Mouse (Mus musculus): ENCODE results near the gene Tmem136. TPM values are rescaled to one million over a fixed set of nuclear protein-coding genes. Genes with fewer than 3 reads are reported as not detected.

Gene Tmem136
- polyA plus RNA-seq (2012; rRNA removed): 0.30 and 0.80 TPM in 2 replicates

DNA sequence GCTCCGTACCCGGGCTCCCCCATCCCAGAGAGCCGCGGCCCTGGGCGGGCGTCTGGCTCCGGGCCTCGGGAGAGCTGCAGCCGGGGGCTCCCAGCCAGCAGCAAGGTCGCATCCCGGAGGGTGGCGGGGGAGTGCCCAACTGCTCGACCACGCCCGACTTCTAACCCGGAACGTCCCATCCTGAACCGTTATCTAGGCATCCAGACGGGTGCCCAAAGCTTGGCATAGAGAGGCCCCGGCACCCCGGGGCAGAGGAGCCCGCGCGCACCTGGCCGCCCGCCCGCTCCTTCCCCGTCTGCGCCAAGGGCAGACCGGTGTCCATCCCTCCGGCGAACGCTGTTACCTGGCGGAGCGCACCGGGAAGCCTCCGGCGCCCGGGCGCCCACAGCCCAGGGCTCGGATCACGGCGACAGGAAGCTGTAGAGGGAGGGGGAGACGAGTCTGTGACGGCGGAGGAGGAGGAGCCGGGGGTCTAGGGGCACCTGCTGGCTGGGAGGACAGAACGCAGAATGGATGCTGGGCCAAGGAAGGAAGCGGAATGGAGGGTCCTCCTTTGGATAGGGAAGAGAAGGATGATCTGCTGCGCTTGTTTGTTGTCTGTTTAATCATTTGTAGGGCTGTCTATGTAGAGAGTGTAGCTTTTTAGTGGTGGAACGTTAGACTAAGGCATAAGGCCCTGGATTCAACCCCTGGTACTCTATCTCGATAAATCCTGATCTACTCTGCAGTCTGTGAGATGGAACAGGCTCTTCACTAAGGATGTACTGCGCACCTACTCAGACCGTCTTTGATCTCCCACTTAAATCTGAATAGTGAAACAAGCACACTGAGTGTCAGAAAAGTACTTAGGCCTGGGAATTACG is at the start of gene Tmem136:
Gene Tmem136 (minus strand): TSS at position 437 of the 863 bp plus-strand sequence.
- H3K4me1 ChIP-seq (ENCODE audit: control insufficient read depth, insufficient read depth, low read length): peaks cover 8% of the 10 kb centered on the region
- no peak; the same call in 1 of the 2 replicates for TF ChIP-seq POLR2A (IDR thresholded peaks at IDR 0.05; ENCODE audit: control insufficient read depth, low read depth, low read length)
- TF ChIP-seq CTCF (IDR thresholded peaks at IDR 0.05; ENCODE audit: control insufficient read depth, insufficient read depth, insufficient replicate concordance, low read depth, low read length): no peak
- H3K27me3 ChIP-seq (ENCODE audit: control insufficient read depth, insufficient read depth, low read length): no peaks in the 10 kb centered on the region
- H3K4me3 ChIP-seq (ENCODE audit: control insufficient read depth, low read depth, low read length): peak within 1 kb of the TSS; percentile 71
- H3K27ac ChIP-seq (ENCODE audit: control insufficient read depth, insufficient read depth, low read depth, low read length): no peak within 1 kb of the TSS
- H3K36me3 ChIP-seq (ENCODE audit: control insufficient read depth, insufficient read depth, low read length): no peaks in the 10 kb centered on the region

DNA sequence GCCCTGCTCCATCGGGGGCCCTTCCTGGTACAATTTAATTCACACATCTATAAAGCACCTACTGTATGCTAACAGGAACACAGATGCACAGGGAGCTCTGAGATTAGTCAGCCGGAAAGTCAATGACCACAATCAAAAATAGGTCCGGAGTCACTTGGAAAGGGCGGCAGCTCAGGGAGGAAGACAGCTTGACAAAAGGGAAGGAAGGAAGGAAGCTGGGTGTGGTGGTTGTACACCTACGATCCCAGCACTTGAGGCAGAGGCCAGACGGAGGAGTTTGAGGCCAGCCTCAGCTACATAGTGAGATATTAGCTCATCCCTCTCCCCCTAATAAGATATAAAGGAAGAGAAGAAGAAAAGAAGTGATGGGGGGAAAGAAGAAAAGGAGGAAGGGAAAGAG is 39.6 kb upstream of the Tmem136 start:
- H3K4me3 ChIP-seq (ENCODE audit: control insufficient read depth, low read depth, low read length): no peak overlapping the region
- H3K27ac ChIP-seq (ENCODE audit: control insufficient read depth, insufficient read depth, low read depth, low read length): no peak overlapping the region
- H3K4me1 ChIP-seq (ENCODE audit: control insufficient read depth, insufficient read depth, low read length): no peaks in the 10 kb centered on the region
- TF ChIP-seq CTCF (IDR thresholded peaks at IDR 0.05; ENCODE audit: control insufficient read depth, insufficient read depth, insufficient replicate concordance, low read depth, low read length): no peak
- TF ChIP-seq POLR2A (IDR thresholded peaks at IDR 0.05; ENCODE audit: control insufficient read depth, low read depth, low read length): no peak
- no peaks in the 10 kb centered on the region for H3K36me3 ChIP-seq (ENCODE audit: control insufficient read depth, insufficient read depth, low read length)
- no peaks in the 10 kb centered on the region for H3K27me3 ChIP-seq (ENCODE audit: control insufficient read depth, insufficient read depth, low read length)

DNA sequence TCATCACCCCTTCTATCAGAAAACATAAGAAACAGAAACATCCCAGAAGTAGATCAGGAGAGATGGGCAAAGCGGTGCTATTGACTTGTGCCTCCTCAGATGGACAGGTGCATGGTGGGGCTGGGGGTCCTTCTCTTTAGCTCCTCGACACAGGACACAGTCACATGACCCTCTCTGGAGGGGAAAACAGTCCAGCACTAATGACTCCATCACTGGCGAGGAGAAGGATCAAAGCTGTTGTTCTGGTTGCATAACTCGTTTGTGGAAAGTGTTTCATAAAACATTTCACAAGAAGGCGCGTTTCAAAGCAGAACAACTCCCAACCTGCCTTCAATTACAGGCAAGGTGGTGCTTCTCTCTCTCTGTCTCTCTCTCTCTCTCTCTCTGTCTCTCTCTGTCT is 35.4 kb upstream of the Tmem136 start:
- TF ChIP-seq CTCF (IDR thresholded peaks at IDR 0.05; ENCODE audit: control insufficient read depth, insufficient read depth, insufficient replicate concordance, low read depth, low read length) (no peak), POLR2A (IDR thresholded peaks at IDR 0.05; ENCODE audit: control insufficient read depth, low read depth, low read length) (no peak)
- Histone ChIP-seq H3K36me3 (ENCODE audit: control insufficient read depth, insufficient read depth, low read length) (no peaks in the 10 kb centered on the region), H3K27ac (ENCODE audit: control insufficient read depth, insufficient read depth, low read depth, low read length) (no peak overlapping the region)

DNA sequence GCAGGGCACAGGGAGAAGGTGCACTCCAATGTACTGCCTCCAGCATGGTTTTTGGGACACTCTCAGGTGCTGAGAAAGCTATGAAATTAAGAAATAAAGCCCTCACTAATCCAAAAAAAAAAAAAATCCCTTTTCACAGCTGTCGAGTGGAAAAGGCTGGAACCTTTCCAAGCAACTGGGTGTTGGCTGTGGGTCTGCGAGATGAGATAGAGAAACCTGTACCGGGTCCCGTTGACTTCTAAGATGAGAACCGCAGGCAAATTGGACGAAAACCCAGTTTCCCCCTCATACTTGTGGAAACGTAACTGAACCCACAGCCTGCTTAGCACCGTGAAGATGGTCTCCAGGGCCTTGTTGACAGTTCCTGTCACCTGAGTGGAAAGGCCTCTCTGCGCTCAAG is 34.6 kb upstream of the Tmem136 start:
- TF ChIP-seq CTCF (IDR thresholded peaks at IDR 0.05; ENCODE audit: control insufficient read depth, insufficient read depth, insufficient replicate concordance, low read depth, low read length) (no peak), POLR2A (IDR thresholded peaks at IDR 0.05; ENCODE audit: control insufficient read depth, low read depth, low read length) (no peak)
- no peak overlapping the region for H3K4me3 ChIP-seq (ENCODE audit: control insufficient read depth, low read depth, low read length)
- H3K27me3 ChIP-seq (ENCODE audit: control insufficient read depth, insufficient read depth, low read length): no peaks in the 10 kb centered on the region
- no peaks in the 10 kb centered on the region for H3K4me1 ChIP-seq (ENCODE audit: control insufficient read depth, insufficient read depth, low read length)
- no peak overlapping the region for H3K27ac ChIP-seq (ENCODE audit: control insufficient read depth, insufficient read depth, low read depth, low read length)
- H3K36me3 ChIP-seq (ENCODE audit: control insufficient read depth, insufficient read depth, low read length): no peaks in the 10 kb centered on the region

More for the DNA sequence above, 35.4 kb upstream of the Tmem136 start:
- Histone ChIP-seq H3K4me1 (ENCODE audit: control insufficient read depth, insufficient read depth, low read length) (no peaks in the 10 kb centered on the region), H3K27me3 (ENCODE audit: control insufficient read depth, insufficient read depth, low read length) (no peaks in the 10 kb centered on the region), H3K4me3 (ENCODE audit: control insufficient read depth, low read depth, low read length) (no peak overlapping the region)

DNA sequence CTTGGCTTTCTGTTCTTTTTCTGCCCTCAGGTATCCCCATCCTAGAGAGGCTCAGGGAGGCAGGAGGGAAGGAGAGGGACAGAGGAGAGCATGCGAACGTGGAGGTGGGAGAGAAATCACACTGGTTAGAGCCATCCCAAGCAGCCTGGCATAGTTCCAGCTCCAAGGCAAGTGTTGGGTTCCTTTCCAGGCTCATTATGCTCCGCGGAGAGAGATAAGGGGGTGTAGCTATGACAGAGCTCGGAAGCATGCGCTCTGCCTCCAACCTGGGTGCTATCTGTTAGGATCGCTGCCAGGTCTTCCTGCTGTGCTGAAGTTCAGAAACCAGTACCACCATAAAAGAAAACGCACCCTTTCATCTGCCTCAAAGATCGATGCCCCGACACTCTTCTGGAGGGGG is 33.7 kb upstream of the Tmem136 start:
- Histone ChIP-seq H3K4me1 (ENCODE audit: control insufficient read depth, insufficient read depth, low read length) (no peaks in the 10 kb centered on the region), H3K36me3 (ENCODE audit: control insufficient read depth, insufficient read depth, low read length) (no peaks in the 10 kb centered on the region), H3K27ac (ENCODE audit: control insufficient read depth, insufficient read depth, low read depth, low read length) (no peak overlapping the region), H3K27me3 (ENCODE audit: control insufficient read depth, insufficient read depth, low read length) (no peaks in the 10 kb centered on the region), H3K4me3 (ENCODE audit: control insufficient read depth, low read depth, low read length) (no peak overlapping the region)
- TF ChIP-seq POLR2A (IDR thresholded peaks at IDR 0.05; ENCODE audit: control insufficient read depth, low read depth, low read length) (no peak), CTCF (IDR thresholded peaks at IDR 0.05; ENCODE audit: control insufficient read depth, insufficient read depth, insufficient replicate concordance, low read depth, low read length) (no peak)

DNA sequence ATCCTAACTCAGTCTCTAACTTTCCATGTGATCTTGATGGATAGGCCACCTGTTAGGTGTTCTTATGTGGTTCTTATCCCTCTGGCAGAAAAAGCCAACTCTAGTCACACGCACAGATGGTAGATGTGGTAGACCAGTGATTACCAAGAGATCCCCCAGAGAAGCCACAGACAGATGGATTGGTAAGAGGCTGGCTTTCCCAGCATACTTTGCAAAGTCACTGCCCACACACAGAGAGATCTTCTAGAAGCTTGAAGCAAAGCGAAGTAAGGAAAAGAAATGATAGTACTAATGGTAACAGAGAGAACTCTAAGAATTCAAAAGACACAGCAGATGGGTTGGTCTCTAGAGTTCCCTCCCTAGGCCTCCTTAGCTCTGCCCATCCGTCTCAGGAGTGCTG is 33.1 kb upstream of the Tmem136 start:
- Histone ChIP-seq H3K36me3 (ENCODE audit: control insufficient read depth, insufficient read depth, low read length) (no peaks in the 10 kb centered on the region), H3K4me3 (ENCODE audit: control insufficient read depth, low read depth, low read length) (no peak overlapping the region), H3K4me1 (ENCODE audit: control insufficient read depth, insufficient read depth, low read length) (no peaks in the 10 kb centered on the region), H3K27me3 (ENCODE audit: control insufficient read depth, insufficient read depth, low read length) (no peaks in the 10 kb centered on the region), H3K27ac (ENCODE audit: control insufficient read depth, insufficient read depth, low read depth, low read length) (no peak overlapping the region)
- no peak for TF ChIP-seq POLR2A (IDR thresholded peaks at IDR 0.05; ENCODE audit: control insufficient read depth, low read depth, low read length)
- TF ChIP-seq CTCF (IDR thresholded peaks at IDR 0.05; ENCODE audit: control insufficient read depth, insufficient read depth, insufficient replicate concordance, low read depth, low read length): no peak

DNA sequence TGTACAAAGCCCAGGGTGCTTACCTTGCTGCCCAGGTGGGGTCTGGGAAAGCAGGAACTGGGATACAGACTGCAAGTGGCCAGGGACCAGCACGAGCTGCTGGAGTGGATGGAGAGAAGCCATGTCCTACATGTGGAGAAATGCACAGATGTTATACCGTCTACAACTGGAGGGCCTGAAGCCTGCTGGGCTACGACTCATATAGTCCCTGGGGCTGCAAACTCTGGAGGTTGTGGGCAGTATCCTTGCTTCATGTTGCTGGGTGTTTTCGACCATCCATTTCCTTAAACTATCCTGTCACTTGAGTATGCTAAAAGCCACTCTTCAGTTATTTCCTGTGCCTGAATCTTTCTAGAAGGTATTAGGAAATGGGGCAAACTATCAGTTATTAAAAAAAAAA is 28.8 kb upstream of the Tmem136 start:
- H3K4me3 ChIP-seq (ENCODE audit: control insufficient read depth, low read depth, low read length): no peak overlapping the region
- no peak overlapping the region for H3K27ac ChIP-seq (ENCODE audit: control insufficient read depth, insufficient read depth, low read depth, low read length)
- H3K36me3 ChIP-seq (ENCODE audit: control insufficient read depth, insufficient read depth, low read length): no peaks in the 10 kb centered on the region
- H3K4me1 ChIP-seq (ENCODE audit: control insufficient read depth, insufficient read depth, low read length): no peaks in the 10 kb centered on the region; the same call in 1 of the 2 replicates
- H3K27me3 ChIP-seq (ENCODE audit: control insufficient read depth, insufficient read depth, low read length): no peaks in the 10 kb centered on the region
- TF ChIP-seq CTCF (IDR thresholded peaks at IDR 0.05; ENCODE audit: control insufficient read depth, insufficient read depth, insufficient replicate concordance, low read depth, low read length): no peak
- TF ChIP-seq POLR2A (IDR thresholded peaks at IDR 0.05; ENCODE audit: control insufficient read depth, low read depth, low read length): no peak

Measured in testis, adult 2 months (tissue).